In genomic region chr5:33005442-33006145, GRCm38 (mm10) we compare ENCODE assay signal across 10 mouse cellular contexts. TPM values are rescaled to one million over a fixed set of nuclear protein-coding genes. Genes with fewer than 3 reads are reported as not detected.
A peak's percentile ranks its signal among the peaks of the same experiment; 100 is the strongest.
DNase-seq lines count a peak whose midpoint lies in the region; ATAC-seq lines count a peak whose summit lies in the region.
"Had no signal": no experiment of that assay in that cellular context is flagged by ENCODE, and none has a peak within 500 bp of the region (broad histone marks: within the 10 kb centered on the region; RNA-seq: fewer than 3 reads in every experiment).

No protein-coding gene starts in this region.

- H3K27me3 ChIP-seq in heart, embryonic 10.5 days (ENCODE audit: insufficient read depth, poor library complexity, severe bottlenecking): no peaks in the 10 kb centered on the region
- H3K27me3 ChIP-seq in forebrain, embryonic 15.5 days: no peaks in the 10 kb centered on the region
- H3K27me3 ChIP-seq in limb, embryonic 10.5 days (ENCODE audit: low read depth, poor library complexity, severe bottlenecking): no peaks in the 10 kb centered on the region
- H3K27me3 ChIP-seq: intestine, embryonic 15.5 days had no signal

- no peak for DNase-seq in heart, embryonic 10.5 days (ENCODE audit: low spot score)
- no peak for DNase-seq in heart, adult 18-20 months
- peak; percentile 35 for DNase-seq in A20 (ENCODE audit: low read depth, low spot score)
- no peak for DNase-seq in limb, embryonic 10.5 days (ENCODE audit: low spot score)
- DNase-seq in embryo, embryonic 10 days (ENCODE audit: low spot score): no peak
- no peak for DNase-seq in adrenal gland, adult 2 months
- DNase-seq in Muller cell, postnatal 12 days (ENCODE audit: inconsistent ontology term): no peak

- 75% methylated on average over 11 of the region's 11 CpGs for WGBS in heart, embryonic 10.5 days
- 66% methylated on average over 11 of the region's 11 CpGs for WGBS in forebrain, embryonic 15.5 days
- 88% methylated on average over 11 of the region's 11 CpGs for WGBS in limb, embryonic 10.5 days

- no peaks in the 10 kb centered on the region for H3K9me3 ChIP-seq in heart, embryonic 10.5 days
- no peaks in the 10 kb centered on the region for H3K9me3 ChIP-seq in forebrain, embryonic 15.5 days
- H3K9me3 ChIP-seq in limb, embryonic 10.5 days (replicated peaks): no peaks in the 10 kb centered on the region
- H3K9me3 ChIP-seq: intestine, embryonic 15.5 days; liver, embryonic 12.5 days had no signal

- no peaks in the 10 kb centered on the region for H3K36me3 ChIP-seq in heart, embryonic 10.5 days
- no peaks in the 10 kb centered on the region for H3K36me3 ChIP-seq in forebrain, embryonic 15.5 days
- no peaks in the 10 kb centered on the region for H3K36me3 ChIP-seq in limb, embryonic 10.5 days
- H3K36me3 ChIP-seq: intestine, embryonic 15.5 days; liver, embryonic 12.5 days had no signal

- no peak overlapping the region for H3K9ac ChIP-seq in forebrain, embryonic 15.5 days (replicated peaks)
- H3K9ac ChIP-seq: intestine, embryonic 15.5 days; liver, embryonic 12.5 days had no signal

- peak; percentile 30; the same call in 1 of the 2 replicates for ATAC-seq in forebrain, embryonic 15.5 days (replicated peaks)
- ATAC-seq: intestine, embryonic 15.5 days; liver, embryonic 12.5 days had no signal

- H3K4me3 ChIP-seq in heart, embryonic 10.5 days: no peak overlapping the region
- H3K4me3 ChIP-seq in forebrain, embryonic 15.5 days: no peak overlapping the region
- no peak overlapping the region for H3K4me3 ChIP-seq in limb, embryonic 10.5 days
- H3K4me3 ChIP-seq: intestine, embryonic 15.5 days; liver, embryonic 12.5 days had no signal

- peaks cover 29% of the 10 kb centered on the region for H3K4me1 ChIP-seq in heart, embryonic 10.5 days
- H3K4me1 ChIP-seq in forebrain, embryonic 15.5 days: peaks cover 18% of the 10 kb centered on the region
- peaks cover 12% of the 10 kb centered on the region for H3K4me1 ChIP-seq in limb, embryonic 10.5 days

- H3K4me2 ChIP-seq in forebrain, embryonic 15.5 days (replicated peaks): no peak overlapping the region
- H3K4me2 ChIP-seq: intestine, embryonic 15.5 days; liver, embryonic 12.5 days had no signal

- H3K27ac ChIP-seq in heart, embryonic 10.5 days: peak overlapping the region; percentile 57; the same call in 1 of the 2 replicates
- H3K27ac ChIP-seq in forebrain, embryonic 15.5 days (replicated peaks): peak overlapping the region; percentile 71
- peak overlapping the region; percentile 47; the same call in 1 of the 2 replicates for H3K27ac ChIP-seq in limb, embryonic 10.5 days
- H3K27ac ChIP-seq: intestine, embryonic 15.5 days; liver, embryonic 12.5 days had no signal

RNA-seq across cellular contexts. Expression of gene Ywhah, which starts 13.0 kb away (rescaled TPM):
- polyA plus RNA-seq in heart, embryonic 10.5 days (2016; fragmentation: Nextera tagmentation; extraction: Ambion mirVana): 471 and 500 TPM in 2 replicates
- total RNA-seq in heart, adult 18-20 months (2021): 10 to 100 TPM; 90.3 TPM
- 569 and 595 TPM in 2 replicates for polyA plus RNA-seq in forebrain, embryonic 15.5 days (2015; fragmentation: Nextera tagmentation; extraction: Ambion mirVana)
- 387 and 397 TPM in 2 replicates for polyA plus RNA-seq in limb, embryonic 10.5 days (2016; fragmentation: Nextera tagmentation; extraction: Ambion mirVana)
- total RNA-seq in adrenal gland, adult 2 months (2021): 100 to 1,000 TPM; 167 to 190 TPM
- polyA plus RNA-seq in adrenal gland, adult 2 months (2012; rRNA removed): 128 and 132 TPM in 2 replicates
